Mouse (Mus musculus) testis, adult 2 months (tissue): ENCODE measurements around the gene Thada.

Source experiments
- CTCF ChIP-seq: fragments of 200-500 bp; IDR thresholded peaks from 2 replicates; pipeline ENCODE4 v1.5.1; 2012; ENCODE audit warnings: low read depth, mild to moderate bottlenecking, inconsistent platforms, low read length, moderate library complexity; ENCODE audit not compliant: control insufficient read depth, insufficient read depth, insufficient replicate concordance
- POLR2A ChIP-seq: fragments of 200-500 bp; IDR thresholded peaks from 2 replicates; pipeline ENCODE4 v1.6.1; 2012; ENCODE audit warnings: low read depth, mild to moderate bottlenecking, inconsistent platforms, low read length, moderate library complexity; ENCODE audit not compliant: control insufficient read depth

- TF ChIP-seq POLR2A (no peak), CTCF (no peak)
Measured at GRCm38 (mm10) chr17:84401796-84402195, 64.2 kb downstream of the Thada start.
